Mouse (Mus musculus) cerebellum, postnatal 4 days (tissue): Measurements from ENCODE around the gene Eloa.
A peak's percentile ranks its signal among the peaks of the same experiment; 100 is the strongest.
"Not testable (repeated sequence)": the region's sequence is repeated elsewhere in the genome, so short reads cannot be mapped to it uniquely, and the experiment has no call there.

ENCODE experiments used
- DNase-seq, 2 experiments: peaks; one replicate each; pipeline ENCODE4 v3.0.0; 2022; ENCODE audit warnings: low spot score in 2 of 2, mixed read lengths in 1 of 2

Gene Eloa

DNA sequence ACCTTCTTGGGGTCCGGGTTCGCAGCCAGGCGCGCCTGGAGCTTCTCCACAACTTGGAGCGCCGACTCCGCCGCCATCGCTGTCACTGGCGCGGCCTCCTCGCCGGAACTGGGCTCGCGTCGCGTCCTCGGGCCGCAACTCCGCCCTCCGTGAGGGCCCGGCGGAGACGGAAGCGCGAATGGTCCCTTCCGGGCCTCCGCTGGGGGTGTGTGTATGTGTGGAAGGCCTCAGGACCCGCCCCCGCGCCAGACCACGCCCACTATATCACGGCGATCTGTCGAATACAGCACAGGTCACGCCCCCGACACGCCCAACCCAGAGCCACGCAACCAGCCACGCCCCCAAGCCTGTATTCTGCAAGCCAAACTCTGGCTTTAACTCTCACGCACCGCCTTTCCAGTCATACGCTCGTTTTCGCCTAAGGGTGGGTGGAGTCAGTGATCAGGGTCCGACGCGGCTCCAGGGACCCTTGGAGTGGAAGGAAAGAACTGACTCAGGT, at the start of gene Eloa:
TSS of gene Eloa (minus strand) at position 215 of the 499 bp plus-strand sequence.
- DNase-seq: peak; percentile 98

DNA sequence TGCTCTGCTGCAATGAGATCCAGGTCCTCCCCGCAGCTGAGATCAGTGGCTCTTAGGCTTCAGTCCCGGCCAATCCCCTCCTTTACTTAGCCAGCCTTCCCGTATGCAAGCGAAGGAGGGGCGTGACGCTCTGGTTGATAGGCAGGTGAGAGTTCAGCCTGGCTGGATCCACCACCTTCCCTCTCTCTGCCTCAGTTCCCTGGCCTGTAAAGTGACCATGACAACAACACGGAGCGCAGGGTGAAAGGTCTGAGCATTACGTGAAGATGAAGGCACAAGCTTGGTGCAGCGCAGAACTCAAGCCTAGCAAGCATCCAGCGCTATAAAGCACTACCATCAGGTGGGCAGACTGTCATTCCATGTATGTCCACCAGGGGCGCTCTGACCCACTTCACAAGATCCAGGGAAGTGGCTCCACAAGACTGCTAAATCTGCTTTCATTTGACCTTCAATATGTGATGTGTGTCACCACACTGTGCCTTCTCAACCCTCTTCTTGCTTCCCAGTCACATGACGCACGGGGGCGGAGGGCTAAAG, 49.7 kb upstream of the Eloa start:
- DNase-seq: peak; percentile 73 to 84

DNA sequence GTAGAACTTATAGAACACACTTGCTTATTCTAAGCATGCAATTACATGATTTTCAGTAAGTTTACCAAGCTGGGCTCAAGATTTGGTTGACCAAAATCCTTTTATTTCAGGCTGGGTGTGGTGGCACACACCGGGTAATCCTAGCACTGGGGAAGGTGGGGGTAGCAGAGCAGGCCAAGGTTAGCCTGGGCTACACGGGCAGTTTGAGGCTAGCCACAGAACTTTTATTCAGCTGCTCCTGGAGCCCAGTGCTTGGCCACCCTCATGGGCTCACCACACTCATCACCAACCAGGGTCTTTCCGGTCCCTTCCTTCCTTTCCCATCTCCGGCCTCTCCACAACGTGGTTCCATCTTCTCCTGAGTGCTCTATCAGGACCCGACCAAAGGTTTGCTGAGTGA, 49.0 kb upstream of the Eloa start:
- no peak for DNase-seq

DNA sequence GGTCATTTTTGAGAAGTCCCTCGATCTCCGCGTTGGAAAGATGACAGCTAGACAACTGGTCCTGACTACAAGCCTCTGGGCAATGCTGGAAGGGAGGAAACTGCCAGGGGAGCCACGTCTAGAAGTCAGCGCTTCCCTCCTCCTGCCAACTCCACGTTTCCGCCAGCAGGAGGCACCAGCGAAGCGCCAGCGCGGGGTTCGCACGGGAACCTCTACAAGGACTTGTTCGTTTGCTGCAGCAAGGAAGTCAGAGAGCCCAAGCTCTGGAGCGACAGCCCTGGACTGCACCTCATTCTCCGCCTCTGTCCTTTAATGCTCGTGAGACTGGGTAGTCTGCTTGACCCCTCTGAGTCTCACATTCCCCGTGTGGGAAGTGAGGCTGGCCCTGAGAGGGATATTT, 48.4 kb upstream of the Eloa start:
- peak; percentile 66 to 74 for DNase-seq

DNA sequence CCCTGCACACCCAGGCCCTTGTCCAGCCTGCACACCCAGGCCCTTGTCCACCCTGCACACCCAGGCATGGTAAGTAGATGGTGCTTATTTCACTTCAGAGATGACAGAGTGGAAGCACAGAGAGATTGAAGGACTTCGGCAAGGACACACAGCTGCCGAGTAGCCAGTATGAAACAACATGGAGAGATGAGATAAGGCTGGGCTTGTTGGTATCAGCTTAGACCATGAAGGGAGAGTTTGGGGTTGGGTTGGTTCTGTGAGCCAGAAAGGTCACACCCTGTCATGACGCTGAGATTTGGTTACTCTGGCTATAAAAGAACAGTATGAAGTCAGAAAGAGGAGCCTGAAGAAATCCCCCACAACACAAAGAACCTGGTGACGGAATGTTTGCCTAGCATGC, 47.8 kb upstream of the Eloa start:
- no peak for DNase-seq

DNA sequence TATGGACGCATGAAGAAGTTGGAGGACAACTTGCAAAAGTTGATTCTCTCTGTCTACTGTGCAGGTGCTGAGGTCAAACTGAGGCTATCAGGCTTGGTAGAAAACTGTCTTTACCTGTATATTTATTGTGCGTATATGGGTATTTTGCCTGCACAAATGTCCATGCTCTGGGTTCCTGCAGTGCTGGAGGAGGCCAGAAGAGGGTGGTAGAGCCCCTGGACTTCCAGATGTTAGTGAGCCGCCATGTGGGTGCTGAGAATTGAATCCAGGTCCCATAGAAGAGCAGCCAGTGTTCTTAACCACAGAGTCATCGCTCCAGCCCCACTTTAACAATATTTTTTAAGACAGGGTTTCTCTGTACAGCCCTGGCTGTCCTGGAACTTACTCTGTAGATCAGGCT, 41.6 kb upstream of the Eloa start:
- no peak for DNase-seq

DNA sequence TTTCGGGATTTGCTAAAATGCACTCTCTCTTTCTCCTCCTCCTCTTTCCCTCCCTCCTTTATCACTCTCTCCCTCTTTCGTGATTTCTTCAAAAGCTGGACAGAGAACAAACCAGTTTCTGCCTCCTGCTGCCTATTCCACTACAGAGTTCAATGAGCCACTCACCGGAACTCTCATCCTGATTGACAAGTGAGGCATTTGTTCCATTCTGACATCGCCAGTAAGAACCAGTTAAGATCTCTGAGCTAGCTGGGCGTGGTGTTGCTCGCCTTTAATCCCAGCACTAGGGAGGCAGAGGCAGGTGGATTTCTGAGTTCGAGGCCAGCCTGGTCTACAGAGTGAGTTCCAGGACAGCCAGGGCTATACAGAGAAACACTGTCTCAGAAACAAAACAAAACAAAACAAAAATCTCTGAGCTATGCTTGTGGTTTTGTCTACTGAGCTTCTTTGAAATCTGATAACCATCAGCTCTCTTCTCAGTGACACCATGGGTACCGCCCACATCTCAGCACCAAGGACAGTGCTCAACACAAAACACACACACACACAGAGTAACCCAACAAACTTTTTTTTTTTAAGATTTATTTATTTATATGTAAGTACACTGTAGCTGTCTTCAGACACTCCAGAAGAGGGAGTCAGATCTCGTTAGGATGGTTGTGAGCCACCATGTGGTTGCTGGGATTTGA, 38.4 kb upstream of the Eloa start:
- DNase-seq: not testable (repeated sequence)

DNA sequence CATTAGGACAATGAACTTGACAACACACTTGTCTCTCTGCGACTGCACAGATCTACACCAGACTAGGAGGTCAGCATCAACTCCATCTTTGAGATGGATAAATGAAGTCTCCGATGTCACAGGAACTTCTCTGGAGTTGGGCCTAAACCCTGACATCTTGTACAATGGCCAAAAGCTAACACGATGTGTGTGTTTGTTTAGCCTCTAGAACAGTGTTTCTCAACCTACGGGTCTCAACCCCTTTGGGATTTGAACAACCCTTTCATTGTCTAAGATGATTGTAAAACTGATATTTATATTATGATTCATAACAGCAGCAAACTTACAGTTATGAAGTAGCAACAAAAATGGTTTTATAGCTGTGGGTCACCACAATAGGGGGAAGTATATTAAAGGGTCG, 36.4 kb upstream of the Eloa start:
- no peak for DNase-seq

DNA sequence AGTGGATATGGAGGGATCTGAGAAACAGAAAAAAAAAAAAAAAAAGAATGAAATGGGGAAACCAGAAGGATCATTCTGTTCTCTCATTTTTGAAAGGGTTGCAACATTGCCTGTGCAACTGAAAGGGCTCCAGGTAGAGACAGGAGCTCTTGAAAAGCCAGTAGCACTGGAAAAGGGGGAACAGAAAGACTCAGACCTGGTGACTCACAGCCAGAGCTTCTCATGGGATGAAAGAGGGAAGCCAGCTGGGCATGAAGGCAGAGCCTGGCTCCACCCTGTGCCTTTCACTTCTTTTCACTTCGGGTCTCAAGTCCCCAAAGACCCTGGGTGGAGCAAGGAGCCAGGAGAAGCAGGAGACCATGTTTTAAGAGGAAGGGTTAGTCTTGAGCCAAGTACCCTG, 34.5 kb upstream of the Eloa start:
- no peak for DNase-seq

DNA sequence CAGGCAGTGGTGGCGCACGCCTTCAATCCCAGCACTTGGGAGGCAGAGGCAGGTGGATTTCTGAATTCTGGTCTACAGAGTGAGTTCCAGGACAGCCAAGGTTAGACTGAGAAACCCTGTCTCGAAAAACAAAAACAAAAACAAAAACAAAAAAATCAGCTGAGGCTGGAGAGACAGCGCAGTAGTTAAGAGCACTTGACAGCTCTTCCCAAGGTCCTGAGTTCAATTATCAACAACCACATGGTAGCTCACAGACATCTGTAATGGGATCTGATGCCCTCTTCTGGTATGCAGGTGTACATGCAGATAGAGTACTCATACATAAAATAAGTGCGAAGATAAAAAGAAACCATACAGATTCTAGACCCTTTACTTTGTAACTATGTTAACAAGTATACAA, 32.3 kb upstream of the Eloa start:
- DNase-seq: no peak

DNA sequence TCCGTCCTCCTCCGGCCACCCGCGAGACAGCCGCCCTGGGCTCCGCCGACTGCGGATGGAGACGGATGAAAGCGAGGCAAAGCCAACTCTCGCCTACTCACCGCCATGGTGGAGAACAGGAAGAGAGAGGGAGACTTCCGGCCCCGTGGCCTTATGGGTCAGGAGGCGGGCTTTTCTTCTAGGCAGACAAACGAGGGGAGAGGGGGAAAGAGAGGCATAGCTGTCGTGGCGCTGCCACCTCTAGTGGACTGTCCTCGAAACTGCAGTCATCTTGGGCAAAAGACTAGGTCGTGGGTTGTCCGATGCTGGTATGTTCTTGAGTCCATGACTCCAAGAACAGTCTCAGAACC, 31.7 kb upstream of the Eloa start, which contains the start of gene Rpl11:
TSS of gene Rpl11 (minus strand) at position 182 of the 350 bp plus-strand sequence.
- DNase-seq: peak; percentile 74 to 84

DNA sequence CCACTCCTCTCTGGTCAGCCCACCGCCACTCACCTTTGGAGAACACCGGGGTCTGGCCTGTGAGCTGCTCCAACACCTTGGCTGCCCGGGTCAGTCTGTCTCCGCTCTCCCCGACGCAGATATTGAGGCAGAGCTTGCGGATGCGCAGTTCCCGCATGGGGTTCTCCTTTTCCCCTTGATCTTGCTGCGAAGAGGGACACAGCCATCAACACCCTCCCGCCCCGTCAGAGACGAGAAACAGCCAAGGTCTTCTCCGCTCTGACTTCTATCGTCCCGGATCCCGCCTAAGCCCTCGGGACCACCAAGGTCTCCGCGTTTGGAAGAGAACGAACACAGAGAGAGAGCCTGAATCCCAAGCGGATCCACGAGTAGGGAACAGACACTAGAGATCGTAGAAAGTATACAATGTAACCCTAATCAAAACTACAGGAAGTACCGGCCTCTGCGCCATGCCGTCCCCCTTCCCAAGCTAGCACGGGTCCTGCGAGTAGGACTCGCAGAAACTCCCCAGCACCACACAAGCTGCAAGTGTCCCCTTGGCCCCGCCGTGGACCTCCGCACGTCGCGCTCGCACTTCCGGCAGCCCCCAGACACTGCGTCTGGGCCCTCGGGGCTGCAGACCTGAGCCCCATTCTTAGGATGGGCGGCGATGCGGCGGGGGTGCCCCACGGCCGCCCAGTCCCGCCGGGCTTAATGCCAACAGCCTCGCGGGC, 31.1 kb upstream of the Eloa start:
- DNase-seq: no peak

DNA sequence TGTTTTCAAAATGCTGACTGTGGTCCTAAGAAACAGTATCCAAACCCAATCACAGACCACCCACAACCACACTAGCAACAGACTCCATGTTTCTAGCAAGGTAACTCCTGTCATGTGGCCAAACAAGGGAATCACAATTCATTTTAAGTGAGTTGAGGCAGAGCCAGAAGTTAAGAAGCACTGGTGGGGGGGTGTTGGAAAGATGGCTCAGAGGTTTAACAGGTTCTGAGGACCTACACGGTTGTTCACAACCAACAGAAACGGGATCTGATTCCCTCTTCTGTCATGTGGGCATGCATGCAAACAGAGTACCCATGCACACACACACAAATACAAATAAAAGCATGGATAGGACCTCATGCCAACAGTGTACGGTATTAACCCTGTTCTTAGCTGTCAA, 30.5 kb upstream of the Eloa start:
- no peak for DNase-seq

DNA sequence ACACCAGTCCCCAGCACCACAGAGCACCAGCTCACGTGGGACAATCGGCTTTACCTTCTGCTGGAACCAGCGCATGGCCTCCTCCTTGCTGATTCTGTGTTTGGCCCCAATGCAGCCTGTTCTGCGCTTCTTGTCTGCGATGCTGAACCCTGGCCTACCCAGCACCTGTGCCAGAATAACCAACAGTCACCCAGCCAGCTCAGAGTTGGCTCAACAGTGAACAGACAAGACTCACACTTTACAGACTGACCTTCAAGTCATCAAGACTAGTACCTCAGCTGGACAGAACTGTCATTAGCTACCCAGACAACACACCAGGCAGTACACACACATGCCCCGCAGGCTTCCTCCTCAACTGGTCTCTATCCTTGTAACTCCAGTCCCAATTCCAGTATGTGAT, 28.7 kb upstream of the Eloa start:
- DNase-seq: no peak

DNA sequence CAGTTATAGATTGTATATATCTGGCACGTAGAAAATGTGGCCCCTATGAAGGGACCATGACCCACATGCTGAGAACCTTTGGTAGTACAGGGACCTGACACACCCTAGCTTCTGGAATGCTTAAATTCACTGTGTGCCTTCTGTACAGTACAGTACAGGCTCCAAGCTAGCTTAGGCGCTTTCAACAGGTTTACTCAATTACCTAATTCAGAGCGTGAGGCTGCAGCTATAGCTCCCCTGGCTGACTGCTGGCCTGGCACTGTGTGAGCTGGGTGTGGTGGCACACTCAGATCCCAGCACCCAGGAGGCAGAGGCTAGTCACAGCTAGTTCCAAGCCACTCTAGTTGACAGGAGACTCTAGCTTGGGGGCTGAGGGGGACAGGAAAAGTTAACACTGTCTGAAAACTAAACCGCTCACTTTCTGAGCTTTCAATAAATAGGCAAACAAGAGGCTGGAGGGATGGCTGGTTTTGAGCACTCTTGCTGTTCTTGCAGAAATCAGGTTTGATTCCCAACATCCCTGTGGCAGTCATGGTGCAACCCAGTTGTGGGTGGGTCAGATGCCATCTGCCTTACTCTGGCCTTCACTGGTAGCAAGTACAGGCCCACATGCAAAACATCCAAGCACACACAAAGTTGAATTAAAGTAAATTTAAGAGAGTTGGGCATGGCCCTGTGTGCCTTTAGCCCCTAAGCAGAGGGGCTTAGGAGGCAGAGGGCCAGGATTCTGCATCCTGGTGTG, 26.9 kb upstream of the Eloa start:
- no peak for DNase-seq

DNA sequence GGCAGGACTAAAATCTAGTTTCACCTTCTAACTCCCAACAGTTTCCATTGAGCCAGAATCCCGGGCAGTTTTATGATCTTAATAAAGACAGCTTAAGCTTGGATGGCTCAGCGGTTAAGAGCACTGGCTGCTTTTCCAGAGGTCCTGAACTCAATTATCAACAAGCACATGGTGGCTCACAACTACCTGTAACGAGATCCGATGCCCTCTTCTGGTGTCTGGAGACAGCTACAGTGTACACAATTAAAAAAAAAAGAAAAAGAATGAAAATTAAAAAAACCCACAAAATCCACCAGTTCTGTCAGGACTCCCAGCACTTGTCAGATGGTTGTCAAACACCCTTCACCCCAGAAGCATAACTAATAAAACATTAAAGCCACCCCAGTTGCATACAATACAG, 26.1 kb upstream of the Eloa start:
- DNase-seq: no peak

DNA sequence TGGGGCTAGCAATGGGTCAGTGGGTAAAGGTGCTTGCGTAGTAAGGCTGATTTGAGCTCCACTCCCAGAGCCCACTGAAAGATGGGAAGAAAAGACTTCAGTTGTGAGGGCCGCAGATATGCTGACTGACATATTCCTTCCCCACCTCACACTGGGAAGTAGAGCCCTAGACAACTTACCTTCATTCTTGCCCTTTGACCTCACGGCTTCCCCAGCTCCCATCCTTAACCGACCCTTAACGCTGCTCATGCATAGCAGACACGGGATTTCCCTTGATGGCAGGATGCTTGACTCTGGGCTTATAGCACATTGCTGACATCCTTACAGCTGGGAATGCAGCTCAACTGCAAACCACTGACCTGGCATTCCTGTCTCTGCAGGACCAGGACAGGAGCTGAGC, 25.3 kb upstream of the Eloa start:
- no peak for DNase-seq

DNA sequence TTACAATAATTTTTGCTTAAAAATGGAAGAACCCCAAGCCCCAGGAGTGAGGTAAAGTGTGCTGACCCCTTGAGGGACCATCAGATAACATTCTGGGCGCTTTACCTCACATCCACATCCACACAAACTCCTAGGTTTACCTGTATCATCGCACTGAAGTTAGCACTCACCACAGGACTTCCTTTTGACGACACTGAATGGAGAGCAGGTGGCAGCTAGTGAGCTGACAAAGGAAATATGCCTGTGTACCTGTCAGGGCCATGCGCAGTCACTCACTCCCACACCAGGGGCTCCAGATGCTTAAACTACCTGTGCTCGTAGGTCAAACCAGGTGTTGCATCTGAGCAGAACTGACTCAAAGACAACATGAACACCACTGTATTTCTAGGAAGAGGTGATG, 23.5 kb upstream of the Eloa start:
- no peak for DNase-seq

DNA sequence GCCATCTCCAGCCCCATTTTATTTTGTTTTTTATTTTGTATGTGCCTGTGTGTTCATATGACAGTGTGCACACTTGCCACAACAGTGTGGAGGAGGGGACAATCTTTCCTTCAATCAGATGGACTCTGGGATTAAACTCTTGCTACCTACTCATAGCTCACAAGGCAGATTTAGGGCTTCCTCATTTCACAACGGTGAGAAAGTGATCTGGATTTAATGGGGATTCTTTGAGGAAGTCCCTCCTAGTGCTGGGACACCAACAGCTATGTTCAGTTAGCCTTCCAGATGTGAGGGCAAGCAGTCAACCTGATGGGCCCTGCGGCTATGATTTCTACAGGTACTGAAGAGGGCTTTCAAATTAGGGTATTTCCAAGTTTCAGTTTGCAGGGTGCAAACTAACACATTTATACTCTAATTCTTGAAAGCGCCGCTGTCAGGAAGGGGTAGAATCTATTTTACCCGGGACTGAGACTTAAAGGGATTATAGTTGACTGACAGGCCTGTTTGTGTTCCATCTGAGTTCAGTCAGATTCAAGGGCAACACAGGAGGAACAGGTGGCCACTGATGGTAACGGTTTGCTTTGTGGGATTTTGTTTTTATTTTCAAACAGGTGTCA, 22.3 kb upstream of the Eloa start:
- DNase-seq: no peak

DNA sequence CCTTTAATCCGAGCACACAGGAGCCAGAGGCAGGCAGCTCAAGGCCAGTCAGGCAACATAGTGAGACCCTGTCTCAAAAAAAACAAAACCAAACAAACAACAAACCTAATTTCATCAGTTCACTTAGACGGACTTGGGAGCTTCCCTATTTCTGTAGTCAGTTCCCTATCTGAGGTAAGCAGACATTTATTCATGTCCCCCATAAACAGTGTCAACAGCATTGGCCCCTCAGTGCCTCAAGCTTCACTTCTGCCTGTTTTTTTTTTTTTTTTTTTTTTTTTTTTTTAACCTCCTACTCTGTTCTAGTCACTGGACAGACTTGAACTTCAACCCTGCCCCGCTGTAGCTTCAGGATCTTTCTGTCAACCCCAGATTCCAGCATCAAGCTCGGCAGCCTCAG, 13.5 kb upstream of the Eloa start:
- DNase-seq: no peak

DNA sequence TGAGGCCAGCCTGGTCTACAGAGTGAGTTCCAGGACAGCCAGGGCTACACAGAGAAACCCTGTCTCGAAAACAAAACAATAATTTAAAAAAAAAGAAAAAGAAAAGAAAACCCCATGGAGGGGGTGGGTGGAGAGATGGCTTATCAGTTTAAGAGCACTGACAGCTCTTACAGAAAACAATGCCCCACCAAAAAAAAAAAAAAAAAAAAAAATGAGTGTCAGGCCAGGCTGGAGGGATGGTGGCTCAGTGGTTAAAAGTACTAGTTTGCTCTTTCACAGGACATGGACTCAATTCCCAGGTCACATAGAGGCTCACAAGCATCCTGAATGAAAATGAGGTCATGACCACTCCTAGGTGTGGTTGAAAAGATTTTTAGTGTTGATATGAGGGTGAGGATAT, 11.7 kb upstream of the Eloa start:
- no peak for DNase-seq
